Mouse (Mus musculus) hindlimb bud, embryonic 11.5 days (tissue): ENCODE measurements around the gene Pip5k1b.

Source experiments
- DNase-seq: peaks from one replicate; pipeline ENCODE4 v3.0.0-alpha.2; 2012; ENCODE audit warnings: low read depth, low spot score; ENCODE audit errors: extremely low spot score

Pip5k1b gene

GRCm38 (mm10) chr19:24518384-24518783 lies 37.3 kb downstream of the Pip5k1b start:
- DNase-seq = no peak

- no peak for DNase-seq
These were observed 38.6 kb downstream of the Pip5k1b start for GRCm38 (mm10) chr19:24517057-24517456.

GRCm38 (mm10) chr19:24515941-24516340 lies 39.7 kb downstream of the Pip5k1b start:
- no peak for DNase-seq

DNA sequence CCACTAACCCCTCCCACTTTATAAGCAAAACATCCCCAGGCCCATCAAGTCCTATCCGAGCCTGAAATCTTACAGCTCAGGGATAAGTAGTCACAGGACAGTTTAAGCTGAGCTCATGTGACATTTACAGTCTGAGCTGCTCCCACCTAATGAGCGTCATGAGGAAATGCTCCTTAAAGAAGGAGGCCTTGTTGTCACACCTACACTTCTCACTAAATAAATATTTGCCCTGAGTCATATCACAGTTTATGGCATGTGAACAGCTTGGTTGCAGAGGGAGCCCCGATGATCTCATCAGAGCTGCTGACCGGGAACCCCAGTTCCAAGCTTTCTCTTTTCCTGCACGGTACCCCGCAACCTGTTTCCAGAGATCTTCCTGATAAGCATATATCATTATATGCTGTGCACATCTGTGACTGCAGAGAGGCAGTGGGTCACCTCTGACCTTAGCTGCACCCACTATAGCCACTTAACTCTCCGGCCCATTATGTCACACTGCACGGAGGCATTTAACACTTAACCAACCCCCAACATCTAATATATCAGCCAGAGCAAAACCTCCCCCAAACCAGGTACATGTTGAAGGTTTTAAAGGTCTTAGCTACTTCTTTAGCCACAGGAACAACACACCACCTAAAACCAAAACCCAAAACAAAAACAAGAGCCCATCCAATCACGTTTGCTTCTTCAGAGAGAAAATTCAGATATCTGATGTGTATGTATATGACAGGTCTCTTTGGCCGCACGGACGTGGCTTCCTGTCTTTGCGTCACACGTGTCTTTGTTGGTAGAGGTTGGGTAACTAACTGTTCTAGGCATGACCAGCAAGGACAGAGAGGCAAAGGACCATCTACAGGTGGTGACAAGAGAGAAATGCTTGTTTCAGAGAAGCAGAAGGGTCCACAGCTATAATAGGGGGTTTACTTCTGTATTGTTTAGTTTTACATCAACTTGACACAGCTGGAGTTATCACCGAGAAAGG lies 40.7 kb downstream of the Pip5k1b start:
- no peak for DNase-seq

DNA sequence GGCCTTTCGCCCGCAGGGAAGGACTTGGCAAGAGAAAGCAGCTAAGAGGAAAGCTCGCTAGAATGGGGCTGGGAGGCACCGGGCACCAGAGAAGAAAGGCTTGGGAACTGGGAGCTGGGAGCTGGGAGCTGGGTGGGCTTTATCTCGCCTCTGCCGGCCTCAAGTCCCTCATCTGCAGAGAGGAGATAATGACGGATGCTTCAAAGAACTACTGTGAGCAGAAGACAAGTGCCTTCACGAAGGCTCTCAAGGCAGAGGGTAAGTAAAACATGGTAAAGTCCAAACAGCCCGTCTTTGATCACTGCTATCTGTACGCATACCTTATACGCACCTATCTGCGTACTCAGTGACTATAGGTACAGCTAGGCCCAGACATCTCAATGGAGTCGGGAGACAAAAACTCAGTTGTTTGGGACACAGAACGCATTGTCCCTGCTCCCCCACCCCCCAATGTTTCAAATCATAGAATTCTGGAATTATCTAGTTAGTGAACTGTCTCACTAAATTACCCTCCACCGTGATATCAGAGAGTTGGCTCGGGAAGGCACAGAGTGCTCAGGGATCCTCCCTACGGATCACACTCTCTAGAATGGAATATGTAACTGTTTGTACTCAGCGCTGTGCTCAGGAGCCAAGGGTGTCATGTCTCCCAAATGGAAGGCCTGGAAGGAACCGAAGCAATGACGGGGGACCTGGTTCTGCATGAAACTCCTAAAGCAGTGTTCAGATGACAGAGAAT lies 42.4 kb downstream of the Pip5k1b start:
- DNase-seq = no peak

GRCm38 (mm10) chr19:24511939-24512338 lies 43.7 kb downstream of the Pip5k1b start:
- DNase-seq = no peak

DNA sequence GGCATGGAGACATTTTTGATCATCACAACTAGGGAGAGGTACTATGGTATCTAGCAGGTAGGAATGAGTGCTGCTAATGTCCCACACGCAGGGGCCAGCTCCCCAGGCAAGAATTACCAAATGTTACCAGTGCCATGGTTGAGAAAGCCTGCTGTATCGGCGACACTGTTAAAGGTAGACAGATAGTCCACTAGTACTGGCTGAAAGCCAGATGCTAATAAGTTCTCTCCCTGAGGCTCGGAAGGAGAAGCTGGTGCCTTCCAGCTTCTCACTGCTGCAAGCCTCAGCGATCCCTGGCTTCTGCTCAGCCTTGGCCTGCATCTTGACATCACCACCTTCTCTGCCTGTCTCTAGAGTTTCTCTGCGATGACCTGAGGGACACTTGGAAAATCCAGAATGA lies 46.3 kb downstream of the Pip5k1b start:
- DNase-seq = no peak

- no peak for DNase-seq
These were observed 47.4 kb downstream of the Pip5k1b start for GRCm38 (mm10) chr19:24508087-24508767.

- DNase-seq = no peak
These were observed 52.8 kb downstream of the Pip5k1b start for GRCm38 (mm10) chr19:24502736-24503421.

DNA sequence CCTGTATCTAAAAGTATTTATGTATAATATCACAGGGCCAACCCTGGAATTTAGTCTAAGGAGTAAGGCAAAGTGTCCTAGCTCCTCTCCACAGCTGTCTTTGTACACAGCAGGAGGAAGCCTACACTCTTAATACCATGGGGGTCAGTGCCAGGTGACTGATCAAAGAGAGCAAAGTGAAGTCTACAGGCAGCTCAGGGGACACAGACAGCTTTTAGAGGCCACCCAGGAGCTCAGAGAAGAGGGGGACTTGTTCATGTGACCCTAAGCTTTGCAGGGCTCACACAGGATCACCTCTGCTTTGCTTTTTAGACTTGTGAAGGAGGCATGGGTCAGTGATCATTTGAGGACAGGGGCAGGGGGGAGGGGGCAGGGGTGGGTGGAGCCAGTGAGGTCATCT lies 54.1 kb downstream of the Pip5k1b start:
- no peak for DNase-seq

GRCm38 (mm10) chr19:24500431-24500830 lies 55.2 kb downstream of the Pip5k1b start:
- DNase-seq = no peak

- no peak for DNase-seq
These were observed 56.4 kb downstream of the Pip5k1b start for GRCm38 (mm10) chr19:24499291-24499690.

GRCm38 (mm10) chr19:24493887-24494286 lies 61.8 kb downstream of the Pip5k1b start:
- DNase-seq = no peak

GRCm38 (mm10) chr19:24491824-24492223 lies 63.8 kb downstream of the Pip5k1b start:
- DNase-seq = no peak

GRCm38 (mm10) chr19:24490275-24490674 lies 65.4 kb downstream of the Pip5k1b start:
- DNase-seq = no peak

- DNase-seq = no peak
These were observed 69.0 kb downstream of the Pip5k1b start for GRCm38 (mm10) chr19:24486433-24487296.

GRCm38 (mm10) chr19:24484612-24485194 lies 71.0 kb downstream of the Pip5k1b start:
- DNase-seq = no peak

DNA sequence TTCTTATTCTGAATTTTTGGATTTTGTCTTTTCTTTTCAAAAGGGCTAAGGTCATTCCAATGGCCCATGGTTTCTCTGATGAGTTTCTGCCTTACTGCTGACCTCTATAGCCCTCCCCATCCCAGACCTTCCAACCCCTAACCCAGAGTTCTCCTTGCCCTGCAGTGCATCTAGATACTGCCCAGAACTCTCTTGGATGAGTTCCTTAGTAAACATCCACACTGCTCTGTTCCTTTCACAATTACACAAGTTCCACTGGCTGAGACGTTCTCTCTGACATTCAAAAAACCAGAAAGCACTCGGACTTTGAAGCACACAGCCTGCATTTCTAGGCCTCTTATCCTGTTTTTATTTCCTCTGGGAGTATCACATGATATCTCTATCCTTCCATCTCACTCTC lies 74.8 kb downstream of the Pip5k1b start:
- DNase-seq = no peak
